Mouse (Mus musculus) T-helper 2 cell (primary cell): ENCODE measurements at regions not wholly inside any gene's neighbourhood (a gene's known extent, or its start where the extent isn't known, plus 50 kb on each side); places are given as distances from the start of the nearest gene placed in this dataset.

Source experiments
- in situ Hi-C: fragments of 300-600 bp; cut with MboI, MseI; formaldehyde crosslinking; loops from one replicate; pipeline ENCODE4 v1.15.1; 2025; ENCODE audit warnings: high pct_unique_total_duplicates

- in situ Hi-C loops: no loop called here
These were observed 171.6 kb upstream of the Pkn2 start for GRCm38 (mm10) chr3:143053286-143053993.

- in situ Hi-C loops: no loop called here
These were observed 158.9 kb upstream of the Pkn2 start for GRCm38 (mm10) chr3:143040666-143041065.

- in situ Hi-C loops: no loop called here
These were observed 154.3 kb upstream of the Pkn2 start for GRCm38 (mm10) chr3:143036108-143036507.

- in situ Hi-C loops: no loop called here
These were observed 152.8 kb upstream of the Pkn2 start for GRCm38 (mm10) chr3:143034588-143034987.

GRCm38 (mm10) chr3:143022486-143022885 is 140.7 kb upstream of the Pkn2 start:
- in situ Hi-C loops: no loop called here

GRCm38 (mm10) chr3:143021159-143021871 is 139.5 kb upstream of the Pkn2 start:
- in situ Hi-C loops: no loop called here

- in situ Hi-C loops: no loop called here
These were observed 135.7 kb upstream of the Pkn2 start for GRCm38 (mm10) chr3:143017480-143017879.

GRCm38 (mm10) chr3:143016758-143017157 is 135.0 kb upstream of the Pkn2 start:
- in situ Hi-C loops: no loop called here

- in situ Hi-C loops: no loop called here
These were observed 132.6 kb upstream of the Pkn2 start for GRCm38 (mm10) chr3:143014421-143014820.

GRCm38 (mm10) chr3:143007047-143007446 is 125.2 kb upstream of the Pkn2 start:
- in situ Hi-C loops: no loop called here

- in situ Hi-C loops: no loop called here
These were observed 120.1 kb upstream of the Pkn2 start for GRCm38 (mm10) chr3:143001952-143002351.

GRCm38 (mm10) chr3:142995981-142996743 is 114.4 kb upstream of the Pkn2 start:
- in situ Hi-C loops: no loop called here

GRCm38 (mm10) chr3:142984547-142984946 is 102.7 kb upstream of the Pkn2 start:
- in situ Hi-C loops: no loop called here

- in situ Hi-C loops: no loop called here
These were observed 99.4 kb upstream of the Pkn2 start for GRCm38 (mm10) chr3:142981221-142981620.

GRCm38 (mm10) chr3:142979161-142979560 is 97.4 kb upstream of the Pkn2 start:
- in situ Hi-C loops: no loop called here

- in situ Hi-C loops: no loop called here
These were observed 95.0 kb upstream of the Pkn2 start for GRCm38 (mm10) chr3:142976519-142977394.

GRCm38 (mm10) chr3:142975606-142976005 is 93.8 kb upstream of the Pkn2 start:
- in situ Hi-C loops: no loop called here

GRCm38 (mm10) chr3:142969501-142969900 is 87.7 kb upstream of the Pkn2 start:
- in situ Hi-C loops: no loop called here

- in situ Hi-C loops: no loop called here
These were observed 83.8 kb upstream of the Pkn2 start for GRCm38 (mm10) chr3:142965604-142966003.

- in situ Hi-C loops: no loop called here
These were observed 82.1 kb upstream of the Pkn2 start for GRCm38 (mm10) chr3:142963818-142964372.

- in situ Hi-C loops: no loop called here
These were observed 76.0 kb upstream of the Pkn2 start for GRCm38 (mm10) chr3:142957768-142958167.
